Mouse (Mus musculus): ENCODE results near the gene Arhgef3. TPM values are rescaled to one million over a fixed set of nuclear protein-coding genes. Genes with fewer than 3 reads are reported as not detected.

The Arhgef3 gene
- polyA plus RNA-seq, 1 experiment: 17.3 TPM

- WGBS: 29% methylated on average over 4 of the region's 4 CpGs
- DNase-seq: peak; percentile 91
- Histone ChIP-seq H3K4me1 (ENCODE audit: control insufficient read depth, insufficient read depth, low read length) (peaks cover 25% of the 10 kb centered on the region), H3K36me3 (ENCODE audit: control insufficient read depth, insufficient read depth, low read length) (no peaks in the 10 kb centered on the region), H3K27ac (ENCODE audit: insufficient read depth, low read depth, low read length) (peak overlapping the region; percentile 96), H3K27me3 (replicated peaks; ENCODE audit: control insufficient read depth, insufficient read depth, low read length) (no peaks in the 10 kb centered on the region), H3K4me3 (ENCODE audit: insufficient read depth, low read depth, low read length) (no peak overlapping the region)
- TF ChIP-seq CTCF (conservative IDR thresholded peaks at IDR 0.05; ENCODE audit: insufficient read depth, insufficient read length, low read depth, low read length) (no peak), POLR2A (IDR thresholded peaks at IDR 0.05; ENCODE audit: low read depth, low read length) (no peak)
Observed at GRCm38 (mm10) chr14:27351476-27352079, 236.9 kb downstream of the Arhgef3 start.

DNA sequence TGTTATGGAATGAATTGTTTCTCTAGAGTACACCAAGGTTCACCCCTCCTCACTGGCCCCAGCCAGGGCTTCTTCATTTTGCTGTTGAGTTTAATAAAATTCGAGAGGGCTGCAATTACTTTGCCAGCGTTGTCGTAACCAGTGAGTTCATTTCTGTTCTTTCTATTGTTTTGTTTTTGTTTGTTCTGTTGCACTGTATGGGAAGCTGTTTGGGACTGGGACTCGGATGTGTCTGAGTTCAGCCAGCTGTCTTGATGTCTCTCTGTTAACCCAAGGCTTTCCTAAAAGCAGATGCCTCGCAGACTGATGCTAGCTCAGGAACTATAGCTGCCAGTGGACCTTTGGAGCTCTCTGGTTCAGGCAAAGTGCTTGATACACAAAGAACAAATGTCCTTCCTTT lies 237.8 kb downstream of the Arhgef3 start:
- Histone ChIP-seq H3K27ac (ENCODE audit: insufficient read depth, low read depth, low read length) (peak overlapping the region; percentile 43; the same call in 1 of the 2 replicates), H3K36me3 (ENCODE audit: control insufficient read depth, insufficient read depth, low read length) (no peaks in the 10 kb centered on the region), H3K4me3 (ENCODE audit: insufficient read depth, low read depth, low read length) (no peak overlapping the region), H3K27me3 (replicated peaks; ENCODE audit: control insufficient read depth, insufficient read depth, low read length) (no peaks in the 10 kb centered on the region), H3K4me1 (ENCODE audit: control insufficient read depth, insufficient read depth, low read length) (peaks cover 25% of the 10 kb centered on the region)
- TF ChIP-seq CTCF (conservative IDR thresholded peaks at IDR 0.05; ENCODE audit: insufficient read depth, insufficient read length, low read depth, low read length): no peak
- no peak for TF ChIP-seq POLR2A (IDR thresholded peaks at IDR 0.05; ENCODE audit: low read depth, low read length)
- no peak for DNase-seq
- WGBS: 56% methylated on average over 5 of the region's 5 CpGs

DNA sequence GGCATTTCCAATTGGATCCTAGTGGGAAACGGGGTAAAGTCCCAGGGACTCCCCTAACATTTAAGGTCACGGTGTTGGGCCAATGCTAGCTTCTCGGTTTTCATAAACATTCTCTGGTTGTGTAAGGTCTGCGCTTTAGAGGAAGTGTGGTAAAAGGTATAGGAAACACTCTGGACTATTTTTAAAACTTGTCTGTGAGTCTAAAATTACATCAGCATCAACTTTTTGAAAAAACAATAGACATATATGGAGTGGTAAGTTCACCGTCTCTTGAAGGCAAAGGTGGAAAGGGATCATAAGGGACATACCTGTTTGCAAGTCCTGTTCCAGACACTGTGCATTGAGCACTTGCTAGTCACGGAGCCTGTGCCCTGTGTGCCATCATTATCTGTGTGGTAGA lies 240.5 kb downstream of the Arhgef3 start:
- TF ChIP-seq CTCF (conservative IDR thresholded peaks at IDR 0.05; ENCODE audit: insufficient read depth, insufficient read length, low read depth, low read length): no peak
- no peak for TF ChIP-seq POLR2A (IDR thresholded peaks at IDR 0.05; ENCODE audit: low read depth, low read length)

GRCm38 (mm10) chr14:27355937-27356336 lies 241.2 kb downstream of the Arhgef3 start:
- Histone ChIP-seq H3K4me3 (ENCODE audit: insufficient read depth, low read depth, low read length) (no peak overlapping the region), H3K4me1 (ENCODE audit: control insufficient read depth, insufficient read depth, low read length) (peaks cover 11% of the 10 kb centered on the region), H3K27me3 (replicated peaks; ENCODE audit: control insufficient read depth, insufficient read depth, low read length) (no peaks in the 10 kb centered on the region), H3K36me3 (ENCODE audit: control insufficient read depth, insufficient read depth, low read length) (no peaks in the 10 kb centered on the region), H3K27ac (ENCODE audit: insufficient read depth, low read depth, low read length) (no peak overlapping the region)
- 76% methylated on average over 4 of the region's 4 CpGs for WGBS
- DNase-seq: no peak
- TF ChIP-seq CTCF (conservative IDR thresholded peaks at IDR 0.05; ENCODE audit: insufficient read depth, insufficient read length, low read depth, low read length) (no peak), POLR2A (IDR thresholded peaks at IDR 0.05; ENCODE audit: low read depth, low read length) (no peak)

More for the DNA sequence above, 240.5 kb downstream of the Arhgef3 start:
- Histone ChIP-seq H3K4me1 (ENCODE audit: control insufficient read depth, insufficient read depth, low read length) (peaks cover 18% of the 10 kb centered on the region), H3K36me3 (ENCODE audit: control insufficient read depth, insufficient read depth, low read length) (no peaks in the 10 kb centered on the region), H3K27me3 (replicated peaks; ENCODE audit: control insufficient read depth, insufficient read depth, low read length) (no peaks in the 10 kb centered on the region), H3K27ac (ENCODE audit: insufficient read depth, low read depth, low read length) (no peak overlapping the region), H3K4me3 (ENCODE audit: insufficient read depth, low read depth, low read length) (no peak overlapping the region)
- WGBS: 85% methylated on average over 6 of the region's 6 CpGs
- no peak for DNase-seq

- TF ChIP-seq POLR2A (IDR thresholded peaks at IDR 0.05; ENCODE audit: low read depth, low read length): no peak
- no peak for TF ChIP-seq CTCF (conservative IDR thresholded peaks at IDR 0.05; ENCODE audit: insufficient read depth, insufficient read length, low read depth, low read length)
- no peak overlapping the region for H3K4me3 ChIP-seq (ENCODE audit: insufficient read depth, low read depth, low read length)
- H3K36me3 ChIP-seq (ENCODE audit: control insufficient read depth, insufficient read depth, low read length): no peaks in the 10 kb centered on the region
- DNase-seq: no peak
- peaks cover 5% of the 10 kb centered on the region for H3K4me1 ChIP-seq (ENCODE audit: control insufficient read depth, insufficient read depth, low read length)
- WGBS: 53% methylated on average over 6 of the region's 6 CpGs
- no peak overlapping the region for H3K27ac ChIP-seq (ENCODE audit: insufficient read depth, low read depth, low read length)
- no peaks in the 10 kb centered on the region for H3K27me3 ChIP-seq (replicated peaks; ENCODE audit: control insufficient read depth, insufficient read depth, low read length)
Observed at GRCm38 (mm10) chr14:27357139-27357538, 242.4 kb downstream of the Arhgef3 start.

GRCm38 (mm10) chr14:27358202-27358601 lies 243.5 kb downstream of the Arhgef3 start:
- Histone ChIP-seq H3K4me1 (ENCODE audit: control insufficient read depth, insufficient read depth, low read length) (no peaks in the 10 kb centered on the region), H3K27ac (ENCODE audit: insufficient read depth, low read depth, low read length) (no peak overlapping the region)
- 68% methylated on average over 6 of the region's 6 CpGs for WGBS

DNA sequence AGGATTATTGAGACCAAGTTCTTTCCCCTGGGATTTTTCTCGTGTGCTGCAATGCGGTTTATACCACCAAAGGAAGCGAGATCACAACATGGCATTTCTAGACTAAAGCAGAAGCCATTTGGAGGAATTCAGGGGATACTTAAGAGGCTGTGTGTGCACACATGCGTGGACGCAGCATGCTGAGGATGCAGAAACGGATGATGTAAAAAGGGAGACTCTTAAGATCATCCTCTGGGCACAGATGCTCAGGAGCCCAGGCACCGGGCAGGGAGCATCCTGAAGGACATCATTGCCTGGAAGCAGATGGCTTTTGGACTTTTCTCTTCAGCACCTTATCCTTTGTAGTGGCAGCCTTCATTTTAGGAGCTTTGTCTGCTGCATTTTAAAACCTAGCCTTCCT lies 246.2 kb downstream of the Arhgef3 start:
- 80% methylated on average over 7 of the region's 7 CpGs for WGBS
- H3K4me1 ChIP-seq (ENCODE audit: control insufficient read depth, insufficient read depth, low read length): peaks cover 6% of the 10 kb centered on the region; the same call in 1 of the 2 replicates
- no peaks in the 10 kb centered on the region for H3K27me3 ChIP-seq (replicated peaks; ENCODE audit: control insufficient read depth, insufficient read depth, low read length)
- H3K36me3 ChIP-seq (ENCODE audit: control insufficient read depth, insufficient read depth, low read length): no peaks in the 10 kb centered on the region
- H3K4me3 ChIP-seq (ENCODE audit: insufficient read depth, low read depth, low read length): no peak overlapping the region
- TF ChIP-seq CTCF (conservative IDR thresholded peaks at IDR 0.05; ENCODE audit: insufficient read depth, insufficient read length, low read depth, low read length) (no peak), POLR2A (IDR thresholded peaks at IDR 0.05; ENCODE audit: low read depth, low read length) (no peak)
- H3K27ac ChIP-seq (ENCODE audit: insufficient read depth, low read depth, low read length): no peak overlapping the region
- no peak for DNase-seq

More at GRCm38 (mm10) chr14:27358202-27358601, 243.5 kb downstream of the Arhgef3 start:
- Histone ChIP-seq H3K4me3 (ENCODE audit: insufficient read depth, low read depth, low read length) (no peak overlapping the region), H3K27me3 (replicated peaks; ENCODE audit: control insufficient read depth, insufficient read depth, low read length) (no peaks in the 10 kb centered on the region), H3K36me3 (ENCODE audit: control insufficient read depth, insufficient read depth, low read length) (no peaks in the 10 kb centered on the region)
- no peak for TF ChIP-seq CTCF (conservative IDR thresholded peaks at IDR 0.05; ENCODE audit: insufficient read depth, insufficient read length, low read depth, low read length)
- no peak for TF ChIP-seq POLR2A (IDR thresholded peaks at IDR 0.05; ENCODE audit: low read depth, low read length)
- DNase-seq: no peak
